Mouse (Mus musculus): ENCODE measurements around the gene Asic2.

GRCm38 (mm10) chr11:81236070-81236469 is 732.2 kb downstream of the Asic2 start:
- TF ChIP-seq TAL1 (IDR thresholded peaks at IDR 0.05; ENCODE audit: low read length) = no peak
- TF ChIP-seq GATA1 (IDR thresholded peaks at IDR 0.05; ENCODE audit: low read length) = no peak
